Mouse (Mus musculus) E14TG2a.4 (cell line): Measurements from ENCODE around the gene Adora3.

ENCODE experiments used
- CTCF ChIP-seq: conservative IDR thresholded peaks from 2 replicates; pipeline ENCODE4 v1.5.1; 2014; ENCODE audit warnings: low read length
- NANOG ChIP-seq: IDR thresholded peaks from 2 replicates; pipeline ENCODE4 v1.6.1; 2014; ENCODE audit warnings: borderline replicate concordance, low read length, mixed read lengths
- POU5F1 ChIP-seq: IDR thresholded peaks from 2 replicates; pipeline ENCODE4 v1.6.1; 2014; ENCODE audit warnings: low read length, borderline replicate concordance

- TF ChIP-seq CTCF (no peak), POU5F1 (no peak), NANOG (no peak)
These were observed 12.5 kb downstream of the Adora3 start for GRCm38 (mm10) chr3:105883111-105883510.
